Mouse (Mus musculus) brain, adult 2 months (tissue): ENCODE data around the gene Abca1.
A peak's percentile ranks its signal among the peaks of the same experiment; 100 is the strongest.

ENCODE experiments used
- DNase-seq: peaks from one replicate; pipeline ENCODE4 v3.0.0; 2011; ENCODE audit warnings: low read depth, low spot score

Abca1 gene

DNA sequence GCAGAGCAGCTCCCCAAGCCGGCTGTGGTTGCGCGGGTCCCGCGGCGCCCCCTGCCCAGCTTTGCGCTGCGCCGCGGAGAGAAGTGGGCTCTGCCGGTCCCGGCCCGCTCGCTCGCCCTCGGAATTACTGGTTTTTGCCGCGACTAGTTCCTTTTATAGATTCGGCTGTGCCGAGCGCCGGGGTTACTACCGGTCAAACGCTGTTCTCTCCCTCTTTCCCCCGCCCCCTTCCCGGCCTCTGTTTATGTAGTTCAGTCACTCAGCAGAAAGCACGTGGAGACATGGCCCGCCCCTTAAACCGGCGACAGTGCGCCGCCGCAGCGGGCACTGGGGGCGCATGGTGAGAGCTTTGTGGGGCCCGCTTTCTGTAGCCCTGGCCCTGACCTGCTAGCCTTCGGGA, at the start of gene Abca1:
Abca1 (minus strand) TSS at position 129 of the 400 bp plus-strand sequence.
- DNase-seq, result peak; percentile 94

DNA sequence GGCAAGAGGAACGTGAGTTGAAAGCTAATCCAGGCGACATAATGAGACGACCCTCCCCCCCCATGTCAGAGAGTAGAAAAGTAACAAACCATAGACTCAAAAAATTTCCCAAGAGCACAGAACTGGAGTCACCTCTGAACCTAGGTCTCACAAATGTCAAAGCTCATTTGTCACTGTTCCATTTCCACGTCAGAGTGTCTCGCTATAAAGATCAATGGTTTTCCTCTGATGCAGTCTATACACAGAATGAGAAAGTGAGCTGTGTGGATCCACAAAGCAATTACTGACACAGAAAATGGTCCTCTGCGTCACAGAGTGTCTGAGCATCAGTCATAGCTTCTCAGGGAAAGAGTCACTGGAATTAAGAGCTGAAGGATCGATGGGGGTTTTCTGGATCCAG, 44.8 kb upstream of the Abca1 start:
- no peak for DNase-seq

DNA sequence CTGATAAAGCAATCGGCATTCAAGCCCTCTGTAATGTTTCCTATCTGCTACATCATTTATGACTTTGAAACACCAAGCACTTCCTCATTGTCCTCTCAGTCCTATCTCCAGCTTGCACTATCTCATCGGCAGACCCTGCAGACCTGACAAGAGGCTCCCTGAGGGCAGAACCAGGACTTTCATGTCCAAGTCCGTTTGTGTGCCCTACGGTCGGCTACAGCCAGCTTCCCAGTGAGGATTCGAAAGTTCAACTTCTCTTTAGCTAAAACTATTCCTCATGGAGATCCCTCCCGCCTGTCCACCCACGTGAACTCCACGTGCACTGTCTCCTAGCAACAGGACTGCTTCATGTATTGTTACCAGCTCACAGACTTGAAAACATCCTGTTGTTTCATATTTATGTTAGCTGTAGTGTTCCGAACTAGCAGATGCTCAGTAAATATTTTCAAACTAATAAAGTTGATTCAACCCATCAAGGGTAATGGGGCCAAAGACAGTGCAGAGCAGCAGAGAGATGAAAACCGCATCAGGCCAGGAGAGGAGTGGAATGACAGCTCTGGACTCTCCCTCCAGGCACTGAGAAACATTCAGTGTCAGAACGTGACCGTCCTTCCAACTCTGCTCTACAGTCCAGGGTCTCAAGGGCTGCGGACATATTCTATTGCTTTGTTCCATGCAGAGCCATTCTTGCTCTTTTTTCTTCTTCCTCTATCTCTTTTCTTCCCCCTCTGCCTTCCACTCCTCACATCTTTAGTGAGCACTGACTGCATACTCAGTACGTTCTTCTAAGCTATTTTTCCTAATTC, 44.1 kb upstream of the Abca1 start:
- peak; percentile 65 for DNase-seq

DNA sequence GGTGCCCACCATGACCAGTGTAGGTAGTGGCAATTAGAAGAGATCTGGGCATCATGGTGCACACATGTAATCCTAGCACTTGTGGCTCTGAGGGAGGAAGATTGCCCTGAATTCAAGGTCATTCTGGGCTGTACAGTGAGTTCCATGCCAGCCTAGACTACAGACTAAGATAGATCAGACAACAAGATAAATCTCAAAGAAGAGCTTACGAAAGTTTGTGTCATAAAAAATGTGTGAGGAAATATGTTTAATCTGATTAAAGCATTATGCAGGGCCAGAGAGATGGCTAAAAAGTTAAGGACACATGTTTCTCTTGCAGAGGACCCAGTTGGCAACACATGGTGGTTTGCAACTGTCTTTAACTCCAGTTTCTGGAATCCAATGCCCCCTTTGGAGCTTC, 40.6 kb upstream of the Abca1 start:
- no peak for DNase-seq

DNA sequence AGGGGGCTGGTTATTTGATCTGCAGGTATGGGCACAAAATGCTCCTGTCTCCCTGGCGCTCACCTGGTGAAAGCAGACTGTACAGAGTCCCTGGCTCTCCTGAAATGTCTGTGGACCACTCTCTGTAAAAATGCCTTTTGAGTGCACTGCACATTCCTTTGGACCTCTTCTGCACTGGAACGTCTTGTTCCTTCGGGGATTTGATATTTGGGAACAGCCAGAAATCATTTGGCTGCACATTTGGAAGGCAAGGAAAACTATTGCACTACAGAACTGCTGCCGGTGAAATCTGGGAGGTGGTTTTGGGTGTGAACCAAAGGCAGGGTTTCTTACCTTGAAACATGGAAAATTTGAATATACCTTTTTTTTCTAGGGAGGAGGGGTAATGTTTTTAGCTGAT, 38.1 kb upstream of the Abca1 start:
- no peak for DNase-seq

DNA sequence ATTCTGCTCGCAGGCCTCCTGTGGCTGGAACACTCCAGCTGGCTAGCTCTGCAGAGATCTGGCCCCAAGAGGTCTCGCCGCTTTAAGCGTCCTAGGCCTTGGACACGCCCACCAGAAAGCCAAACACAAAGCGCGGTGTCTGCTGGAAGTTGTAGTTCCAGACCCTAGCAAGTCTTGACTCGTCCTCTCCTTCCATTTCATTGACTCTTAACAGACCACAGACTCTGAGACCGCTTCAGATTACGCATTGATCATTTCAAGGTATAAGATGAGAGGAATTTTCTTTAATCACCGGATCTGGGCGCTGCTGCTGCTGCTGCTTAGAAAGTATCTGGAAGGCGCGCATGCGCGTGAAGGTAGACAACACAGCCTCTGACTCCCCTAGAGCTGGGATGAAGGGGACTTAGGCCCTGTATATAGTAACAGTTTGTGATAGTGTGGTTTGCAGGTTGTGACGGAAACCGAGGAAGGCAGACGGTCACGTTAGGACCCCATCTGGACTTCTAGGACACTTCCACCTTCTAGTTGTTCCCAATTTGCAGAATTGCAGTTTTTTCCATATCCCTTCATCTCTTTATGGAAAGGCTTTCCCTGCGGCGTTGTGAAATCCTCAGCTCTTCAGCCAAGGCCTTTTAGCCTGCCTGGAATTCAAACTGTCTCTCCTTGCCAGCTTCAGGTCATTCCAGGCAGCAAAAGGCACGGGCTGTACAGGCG, 36.5 kb upstream of the Abca1 start:
- peak; percentile 98 for DNase-seq

DNA sequence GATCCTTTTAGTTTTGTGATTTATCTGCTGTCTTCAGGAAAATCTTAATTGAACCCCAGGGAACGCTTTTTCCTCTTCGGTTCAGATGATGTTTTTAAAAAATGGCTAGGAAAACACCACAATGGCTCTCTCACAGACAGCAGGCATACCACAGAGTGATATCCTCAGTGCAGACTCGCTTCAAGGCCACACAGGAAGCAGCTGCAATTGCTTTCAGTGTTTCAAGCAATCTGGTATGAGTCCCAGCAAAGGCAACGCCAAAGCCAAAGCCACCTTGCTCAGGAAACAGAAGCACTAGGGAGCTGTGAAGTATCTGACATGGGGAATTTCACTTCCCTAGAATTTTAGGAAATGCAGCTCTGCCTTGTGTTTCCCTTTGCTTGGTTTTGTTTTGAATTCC, 27.4 kb upstream of the Abca1 start:
- peak; percentile 67 for DNase-seq

DNA sequence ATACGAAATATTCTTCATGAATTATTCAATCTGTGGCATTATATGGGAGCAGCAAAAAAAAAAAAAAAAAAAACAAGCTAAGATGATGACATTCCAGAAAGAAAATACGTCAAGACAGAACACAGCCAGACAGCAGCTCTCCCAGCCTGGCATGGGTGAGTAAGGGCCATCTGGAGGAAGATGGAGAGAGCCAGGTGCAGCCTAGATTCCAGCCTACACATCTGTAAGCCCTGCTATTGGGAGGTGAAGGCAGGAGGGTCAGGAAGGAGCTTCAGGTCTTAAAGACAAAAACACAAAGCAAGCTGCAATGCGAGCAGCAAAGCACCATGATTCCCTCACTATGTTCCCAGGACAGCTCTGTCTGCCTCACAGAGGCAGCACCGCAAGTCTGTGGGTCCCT, 26.9 kb upstream of the Abca1 start:
- peak; percentile 38 for DNase-seq

DNA sequence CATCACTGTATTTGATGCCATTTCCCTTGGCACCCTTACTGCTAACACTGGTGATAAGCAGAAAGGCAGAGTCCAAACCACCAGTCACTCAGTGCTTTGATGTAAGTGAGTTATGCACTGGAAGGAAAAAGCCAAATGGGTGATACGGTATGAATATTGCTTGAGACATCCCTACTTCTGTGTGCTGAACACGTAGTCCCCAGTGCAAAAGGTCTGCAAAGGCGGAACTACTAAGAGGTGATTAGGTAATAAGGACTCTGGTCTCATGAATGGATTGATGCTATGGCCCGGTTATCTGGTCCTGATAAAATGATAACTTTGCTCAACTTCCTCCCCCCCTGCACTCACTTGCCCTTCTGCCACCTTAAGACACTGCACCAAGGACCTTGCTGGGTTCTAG, 26.4 kb upstream of the Abca1 start:
- no peak for DNase-seq

DNA sequence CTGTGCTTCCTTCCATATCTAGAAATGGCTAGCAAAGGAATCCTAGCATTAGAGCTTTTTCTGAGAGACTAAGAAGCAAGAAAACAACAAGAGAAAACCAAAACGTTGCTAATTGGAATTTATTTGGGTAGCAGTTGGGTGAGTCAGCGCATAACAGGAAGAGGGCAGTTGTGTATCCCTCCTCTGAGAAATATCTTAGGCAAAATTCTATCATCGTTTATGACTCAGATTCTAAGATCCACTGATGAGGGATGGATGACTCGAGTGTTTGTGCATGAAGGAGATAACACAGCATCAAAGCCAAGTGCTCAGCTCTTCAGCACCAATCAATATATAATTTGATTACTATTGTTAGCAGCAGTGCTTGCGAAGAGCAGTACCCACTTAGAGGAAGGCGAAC, 21.8 kb upstream of the Abca1 start:
- DNase-seq, result peak; percentile 42

DNA sequence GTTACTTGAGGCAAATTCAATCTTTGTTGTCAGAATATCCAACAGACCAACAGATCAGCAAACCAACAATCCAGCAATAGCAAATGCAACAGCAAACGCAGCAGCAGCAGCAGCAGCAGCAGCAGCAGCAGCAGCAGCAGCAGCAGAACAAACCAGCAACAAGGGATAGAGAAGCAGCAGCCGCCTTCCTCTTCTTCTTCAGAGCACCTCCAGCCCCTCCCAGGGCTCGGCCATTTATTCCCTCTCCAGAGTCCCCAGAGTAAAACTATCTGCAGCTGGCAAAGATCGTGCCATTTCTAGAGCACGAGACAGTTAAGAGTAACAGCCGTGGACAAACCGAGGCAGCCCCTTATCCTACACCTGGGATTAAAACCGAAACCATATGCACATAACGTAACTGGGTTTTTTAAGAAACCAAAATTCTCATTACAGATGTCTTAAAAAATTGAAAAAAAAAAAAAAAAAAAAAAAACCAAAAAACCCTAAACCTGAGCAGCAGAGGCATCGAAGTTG, 19.7 kb upstream of the Abca1 start:
- no peak for DNase-seq

DNA sequence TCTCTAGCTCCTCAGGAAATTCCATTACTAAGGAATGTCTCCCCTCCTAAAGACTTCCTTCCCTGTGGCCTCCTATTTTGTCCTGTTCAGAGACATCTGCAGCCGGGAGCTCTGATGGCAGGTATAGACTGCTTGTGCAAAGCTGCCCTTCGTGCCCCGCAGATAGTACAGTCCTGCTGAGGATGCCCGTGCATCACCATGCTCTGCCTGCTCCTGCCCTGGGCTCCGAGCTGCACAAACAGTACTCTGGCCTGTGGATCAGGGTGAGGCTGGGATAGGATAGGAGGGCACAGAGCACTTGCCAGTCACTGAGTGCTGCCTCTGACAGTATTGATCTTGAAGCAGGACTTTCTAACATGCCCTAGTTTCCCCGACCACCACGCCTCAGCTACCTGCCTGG, 18.8 kb upstream of the Abca1 start:
- DNase-seq, result no peak

DNA sequence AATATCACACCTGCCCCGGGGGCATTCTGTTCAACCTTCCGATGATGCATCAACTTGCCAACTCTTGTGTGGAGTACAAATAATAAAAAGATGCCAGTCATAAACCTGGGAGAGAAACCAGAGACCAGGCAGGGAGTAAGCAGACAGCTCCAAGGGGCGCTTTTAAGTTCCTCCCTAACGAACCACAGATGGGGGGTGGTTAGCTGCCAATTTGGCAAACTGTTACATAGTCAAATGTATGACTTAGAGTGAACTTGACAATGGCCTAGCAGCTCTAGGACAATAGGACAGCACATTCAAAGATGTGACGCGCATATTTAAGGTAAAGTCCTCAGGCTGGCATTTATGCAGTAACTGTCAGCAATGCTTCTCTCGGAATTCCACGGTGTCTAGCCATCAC, 18.0 kb upstream of the Abca1 start:
- DNase-seq, result no peak

DNA sequence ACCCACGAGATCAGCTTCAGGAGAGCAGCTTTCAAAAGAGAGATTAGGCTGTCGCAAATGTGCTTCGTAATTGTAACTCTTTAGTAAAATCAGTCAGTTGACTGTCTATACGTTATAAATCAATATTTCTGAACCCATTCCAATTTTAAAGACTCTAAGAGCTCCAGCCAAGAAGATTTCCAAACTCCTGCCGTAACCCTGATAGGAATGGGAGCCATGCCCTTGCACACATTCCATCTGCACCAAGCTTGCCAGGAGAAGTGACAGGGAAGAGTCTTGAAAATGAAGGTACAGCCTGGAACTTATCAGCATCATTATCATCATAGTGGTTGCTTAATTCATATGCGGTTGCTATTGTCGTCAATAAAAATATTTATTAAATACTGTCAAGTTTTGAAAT, 15.2 kb upstream of the Abca1 start:
- DNase-seq, result no peak

DNA sequence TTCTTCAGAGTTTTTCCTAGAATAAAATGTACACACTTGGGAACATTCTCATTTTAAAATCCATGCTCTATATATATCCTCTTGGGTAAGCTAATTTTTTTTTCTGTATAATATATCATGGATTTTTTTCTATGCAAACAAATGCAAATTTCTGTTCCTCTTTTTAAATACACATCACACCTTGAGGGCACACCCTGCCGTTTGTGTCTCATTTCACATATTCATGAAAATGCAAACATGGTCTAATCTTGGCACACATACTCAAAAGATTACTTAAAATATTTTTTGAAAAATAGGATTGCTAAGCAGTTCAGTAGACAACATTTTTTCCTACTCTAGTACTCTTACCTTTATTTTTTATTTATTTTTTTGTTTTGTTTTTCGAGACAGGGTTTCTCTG, 10.7 kb upstream of the Abca1 start:
- DNase-seq, result no peak

DNA sequence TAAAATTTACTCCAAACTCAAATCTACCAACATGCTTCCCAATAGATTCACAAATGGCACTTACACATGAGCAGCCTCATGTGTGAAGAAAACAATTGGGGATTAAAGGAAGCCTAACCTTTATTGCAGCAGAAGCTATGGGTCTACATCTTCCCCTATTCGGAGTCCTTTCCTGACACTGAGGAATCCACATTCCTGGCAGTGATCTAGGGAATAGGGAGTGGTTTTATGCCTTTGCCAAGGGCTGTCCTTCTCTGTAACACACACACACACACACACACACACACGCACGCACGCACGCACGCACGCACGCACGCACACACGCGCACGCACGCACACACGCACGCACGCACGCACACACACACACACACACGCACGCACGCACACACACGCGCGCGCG, 5.5 kb upstream of the Abca1 start:
- no peak for DNase-seq

DNA sequence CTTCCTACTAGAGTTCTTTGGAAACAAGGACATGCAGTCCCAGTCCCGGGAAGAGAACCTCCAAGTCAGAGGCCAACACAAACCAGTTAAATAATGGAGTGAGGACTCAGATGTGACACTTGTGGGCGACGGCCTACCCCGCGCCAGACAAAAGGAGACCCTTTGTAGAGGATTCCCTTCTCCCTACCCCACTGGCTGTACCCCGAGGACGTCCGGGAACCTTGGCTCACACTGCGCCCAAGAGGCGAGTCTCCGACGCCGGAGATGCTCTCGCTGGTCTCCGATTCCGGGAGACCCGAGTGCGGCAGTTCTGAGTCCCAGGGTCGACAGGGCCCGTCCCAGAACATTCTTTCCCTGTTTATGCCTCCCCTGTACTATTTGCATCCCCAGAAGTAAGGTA, 519 bp downstream of the Abca1 start:
- peak; percentile 7 for DNase-seq

DNA sequence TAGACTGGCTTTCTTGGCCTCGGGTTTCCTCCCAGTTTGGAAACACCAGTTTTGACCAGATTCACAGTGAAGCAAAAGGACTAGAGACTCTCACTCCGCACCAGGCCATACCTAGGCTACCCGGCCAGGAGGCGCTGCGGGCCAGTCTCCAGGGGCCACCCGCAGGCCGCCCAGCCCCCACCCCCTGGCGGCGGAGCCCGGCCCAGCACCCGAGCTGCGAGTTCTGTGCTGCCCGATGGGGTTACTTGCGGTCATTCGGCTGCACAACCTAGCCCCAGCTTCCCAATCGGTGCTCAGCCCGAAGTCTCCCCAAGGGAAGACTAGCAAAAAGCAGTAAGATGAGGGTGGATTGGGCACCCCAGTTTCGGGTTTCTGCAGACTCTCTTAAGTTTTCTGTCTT, 1.1 kb downstream of the Abca1 start:
- peak; percentile 78 for DNase-seq

DNA sequence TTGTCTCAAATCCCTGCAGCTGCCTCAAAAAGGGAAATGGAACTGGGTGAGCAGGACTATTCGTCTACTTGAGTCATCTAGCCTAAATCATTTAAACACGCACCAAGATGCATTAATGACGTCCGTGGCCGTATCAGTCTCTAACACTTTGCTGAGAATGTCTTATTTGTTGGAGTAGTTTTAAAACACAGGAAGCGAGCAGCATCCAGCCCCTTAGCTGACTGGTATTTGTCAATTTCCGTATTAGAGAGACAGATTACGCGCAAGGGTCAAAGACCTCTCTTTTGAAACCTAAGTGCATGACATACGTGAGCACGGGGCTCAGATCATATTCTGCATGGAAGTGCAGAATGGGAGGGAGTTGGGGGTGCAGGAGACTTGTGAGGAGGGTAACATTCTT, 4.2 kb downstream of the Abca1 start:
- DNase-seq, result no peak

DNA sequence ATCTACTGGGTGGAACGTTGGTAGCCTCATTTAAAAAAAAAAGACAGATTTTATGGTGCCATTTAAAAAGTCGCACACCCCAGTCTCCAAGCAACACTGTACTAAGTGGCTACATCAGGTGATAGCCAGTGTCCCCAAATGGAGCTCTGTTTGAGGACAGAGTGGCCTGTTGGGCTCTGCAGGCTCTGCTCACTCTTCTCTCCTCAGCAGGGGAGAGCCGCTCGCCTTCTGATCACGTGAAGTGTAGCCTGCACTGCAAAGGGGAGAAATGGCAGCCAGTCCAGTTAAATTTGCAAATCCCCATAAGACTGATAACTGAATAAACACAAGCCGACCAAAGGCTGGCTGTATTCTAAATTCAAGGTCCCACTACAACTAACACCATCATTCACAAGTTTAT, 6.0 kb downstream of the Abca1 start:
- peak; percentile 11 for DNase-seq

DNA sequence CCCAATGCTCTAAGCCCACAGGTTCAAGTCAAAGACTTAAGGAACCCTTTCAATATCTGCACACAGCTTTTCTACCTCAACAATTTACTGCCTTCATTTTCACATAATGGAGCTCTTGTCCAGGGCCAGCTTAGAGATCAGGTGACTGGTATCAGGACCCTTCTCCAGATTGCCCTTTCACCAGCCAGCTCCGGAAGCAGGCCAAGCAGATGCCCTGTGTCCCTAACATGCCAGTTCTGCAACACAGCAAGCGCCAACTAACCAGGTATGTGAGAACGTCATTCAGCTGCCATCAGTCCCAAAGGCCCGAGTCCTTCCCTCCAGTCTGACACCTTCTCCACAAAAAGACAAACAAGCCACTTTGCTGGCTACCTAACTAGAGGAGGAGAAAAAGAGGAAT, 6.6 kb downstream of the Abca1 start:
- peak; percentile 30 for DNase-seq

DNA sequence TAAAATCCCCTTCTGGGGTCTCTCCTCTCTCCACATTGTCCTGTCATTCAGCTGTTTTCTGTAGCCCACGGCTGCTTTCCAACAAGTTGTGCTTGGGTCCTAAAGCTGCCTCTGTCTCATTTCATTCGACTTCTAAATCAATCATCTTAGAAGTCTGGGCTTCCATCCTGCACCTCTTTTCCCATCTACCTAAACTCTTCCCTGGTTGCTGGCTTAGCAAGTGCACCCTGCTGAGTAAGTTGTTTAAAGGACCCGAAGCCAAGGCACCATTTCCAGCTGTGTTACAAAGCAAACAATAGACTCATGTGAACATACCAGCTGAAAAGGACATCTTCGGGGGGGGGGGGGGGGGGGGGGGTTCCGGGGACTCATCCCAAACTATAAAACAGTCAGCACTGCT, 7.0 kb downstream of the Abca1 start:
- DNase-seq, result peak; percentile 16

DNA sequence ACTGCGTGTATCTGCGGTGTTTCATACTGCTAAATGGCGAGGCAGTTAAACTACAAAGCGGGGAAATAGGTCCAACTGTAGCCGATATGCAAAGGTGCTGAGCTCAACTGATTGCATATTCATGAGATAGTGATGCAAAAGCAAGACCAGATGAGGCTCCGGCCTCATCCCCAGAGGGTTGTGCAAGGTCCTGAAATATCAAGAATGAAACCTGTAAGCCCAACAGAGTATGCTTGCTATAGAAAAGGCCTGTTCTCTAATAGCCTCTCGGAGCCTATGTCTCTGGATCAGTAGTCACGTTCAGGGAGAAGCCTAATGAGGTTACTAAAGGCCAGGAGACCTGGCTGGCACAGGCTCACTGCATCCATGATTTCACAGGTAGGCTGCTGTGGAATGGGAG, 9.2 kb downstream of the Abca1 start:
- no peak for DNase-seq
